Mouse (Mus musculus) embryonic facial prominence, embryonic 10.5 days (tissue): Measurements from ENCODE around the gene Rsph10b. TPM values are rescaled to one million over a fixed set of nuclear protein-coding genes. Genes with fewer than 3 reads are reported as not detected.
A peak's percentile ranks its signal among the peaks of the same experiment; 100 is the strongest.

Experiments used
- DNase-seq: peaks from one replicate; pipeline ENCODE4 v3.0.0-alpha.2; 2017; ENCODE audit warnings: low spot score
- H3K27ac ChIP-seq: fragments of 300-500 bp; sonication (generic); replicated peaks from 2 replicates; pipeline ENCODE4 v1.5.1; 2016; ENCODE audit warnings: mild to moderate bottlenecking
- H3K27me3 ChIP-seq: fragments of 300-500 bp; sonication (generic); replicated peaks from 2 replicates; pipeline ENCODE4 v1.6.1; 2016; ENCODE audit warnings: low read depth, mild to moderate bottlenecking; ENCODE audit not compliant: poor library complexity, severe bottlenecking
- H3K36me3 ChIP-seq: fragments of 300-500 bp; sonication (generic); replicated peaks from 2 replicates; pipeline ENCODE4 v1.6.1; 2016; ENCODE audit warnings: mild to moderate bottlenecking, moderate library complexity
- H3K4me1 ChIP-seq: fragments of 300-500 bp; sonication (generic); 2 replicates; pipeline ENCODE4 v1.6.1; 2016
- H3K4me3 ChIP-seq: fragments of 300-500 bp; sonication (generic); 2 replicates; pipeline ENCODE4 v1.5.1; 2016; ENCODE audit warnings: mild to moderate bottlenecking, moderate library complexity
- H3K9me3 ChIP-seq: fragments of 300-500 bp; sonication (generic); 2 replicates; pipeline ENCODE4 v1.6.1; 2016; ENCODE audit warnings: mild to moderate bottlenecking
- WGBS: fragments of 180-500 bp; shearing (Covaris S2); methylation state at CpG from one replicate; pipeline ENCODE4 v1.1.7; 2016; 5-methylcytosine and 5-hydroxymethylcytosine counted together
- polyA plus RNA-seq: library from polyadenylated mRNA; unstranded; fragments of >200 nt; fragmentation: Nextera tagmentation; extraction: Ambion mirVana; gene quantifications from 2 replicates; pipeline ENCODE4 v1.2.1, GENCODE M21; 2016

Rsph10b gene
- polyA plus RNA-seq, result 0.44 and 1.2 TPM in 2 replicates

GRCm38 (mm10) chr5:143932831-143933230 is at the start of gene Rsph10b:
Rsph10b (plus strand) TSS chr5:143933035.
- peak within 1 kb of the TSS; percentile 27 for H3K4me3 ChIP-seq
- no peaks in the 10 kb centered on the region for H3K9me3 ChIP-seq
- WGBS, result 16% methylated on average over 8 of the region's 8 CpGs
- DNase-seq, result peak; percentile 32
- H3K27me3 ChIP-seq, result no peaks in the 10 kb centered on the region
- H3K27ac ChIP-seq, result no peak within 1 kb of the TSS
- peaks cover 48% of the 10 kb centered on the region for H3K36me3 ChIP-seq
- H3K4me1 ChIP-seq, result peaks cover 8% of the 10 kb centered on the region

- Histone ChIP-seq H3K9me3 (peaks cover 8% of the 10 kb centered on the region; the same call in 1 of the 2 replicates), H3K27ac (no peak overlapping the region), H3K4me3 (no peak overlapping the region), H3K4me1 (no peaks in the 10 kb centered on the region), H3K36me3 (peaks cover 99% of the 10 kb centered on the region), H3K27me3 (no peaks in the 10 kb centered on the region)
- 95% methylated on average over 3 of the region's 3 CpGs for WGBS
- no peak for DNase-seq
These were observed 47.6 kb upstream of the Rsph10b start for GRCm38 (mm10) chr5:143885274-143885673.

GRCm38 (mm10) chr5:143890741-143891140 is 42.1 kb upstream of the Rsph10b start:
- 85% methylated on average over 6 of the region's 6 CpGs for WGBS
- H3K4me3 ChIP-seq, result no peak overlapping the region
- no peak overlapping the region for H3K27ac ChIP-seq
- no peaks in the 10 kb centered on the region for H3K27me3 ChIP-seq
- H3K4me1 ChIP-seq, result no peaks in the 10 kb centered on the region
- no peak for DNase-seq
- peaks cover 94% of the 10 kb centered on the region for H3K36me3 ChIP-seq
- peaks cover 4% of the 10 kb centered on the region; the same call in 1 of the 2 replicates for H3K9me3 ChIP-seq

- Histone ChIP-seq H3K36me3 (peaks cover 89% of the 10 kb centered on the region), H3K27me3 (no peaks in the 10 kb centered on the region), H3K9me3 (no peaks in the 10 kb centered on the region), H3K27ac (no peak overlapping the region), H3K4me3 (no peak overlapping the region), H3K4me1 (no peaks in the 10 kb centered on the region)
- 75% methylated on average over 9 of the region's 9 CpGs for WGBS
- DNase-seq, result no peak
These were observed 40.5 kb upstream of the Rsph10b start for GRCm38 (mm10) chr5:143892255-143892886.

- 88% methylated on average over 5 of the region's 5 CpGs for WGBS
These were observed 39.4 kb upstream of the Rsph10b start for GRCm38 (mm10) chr5:143893396-143893795.

GRCm38 (mm10) chr5:143897635-143898330 is 35.1 kb upstream of the Rsph10b start, which contains the start of gene Ankrd61:
Ankrd61 (minus strand) TSS chr5:143897685.
- 85% methylated on average over 14 of the region's 14 CpGs for WGBS
- no peak within 1 kb of the TSS for H3K27ac ChIP-seq
- H3K4me3 ChIP-seq, result no peak within 1 kb of the TSS
- H3K36me3 ChIP-seq, result peaks cover 89% of the 10 kb centered on the region
- H3K4me1 ChIP-seq, result no peaks in the 10 kb centered on the region
- H3K9me3 ChIP-seq, result no peaks in the 10 kb centered on the region
- H3K27me3 ChIP-seq, result no peaks in the 10 kb centered on the region
- no peak for DNase-seq

More at GRCm38 (mm10) chr5:143893396-143893795, 39.4 kb upstream of the Rsph10b start:
- peaks cover 89% of the 10 kb centered on the region for H3K36me3 ChIP-seq
- H3K27me3 ChIP-seq, result no peaks in the 10 kb centered on the region
- H3K9me3 ChIP-seq, result no peaks in the 10 kb centered on the region
- no peak for DNase-seq
- no peak overlapping the region for H3K27ac ChIP-seq
- H3K4me1 ChIP-seq, result no peaks in the 10 kb centered on the region
- no peak overlapping the region for H3K4me3 ChIP-seq

GRCm38 (mm10) chr5:143902111-143902510 is 30.7 kb upstream of the Rsph10b start:
- Histone ChIP-seq H3K4me3 (no peak overlapping the region), H3K9me3 (no peaks in the 10 kb centered on the region), H3K27ac (no peak overlapping the region), H3K27me3 (no peaks in the 10 kb centered on the region), H3K4me1 (no peaks in the 10 kb centered on the region), H3K36me3 (peaks cover 99% of the 10 kb centered on the region)
- DNase-seq, result no peak
- 87% methylated on average over 3 of the region's 3 CpGs for WGBS

- peaks cover 17% of the 10 kb centered on the region for H3K4me1 ChIP-seq
- no peak for DNase-seq
- no peaks in the 10 kb centered on the region for H3K9me3 ChIP-seq
- H3K27me3 ChIP-seq, result no peaks in the 10 kb centered on the region
- 89% methylated on average over 4 of the region's 4 CpGs for WGBS
- H3K36me3 ChIP-seq, result peaks cover 93% of the 10 kb centered on the region
- H3K27ac ChIP-seq, result no peak overlapping the region
- H3K4me3 ChIP-seq, result no peak overlapping the region
These were observed 29.0 kb upstream of the Rsph10b start for GRCm38 (mm10) chr5:143903813-143904212.

GRCm38 (mm10) chr5:143906429-143906828 is 26.4 kb upstream of the Rsph10b start:
- Histone ChIP-seq H3K4me3 (no peak overlapping the region), H3K27me3 (no peaks in the 10 kb centered on the region), H3K27ac (no peak overlapping the region), H3K9me3 (no peaks in the 10 kb centered on the region), H3K36me3 (peaks cover 67% of the 10 kb centered on the region), H3K4me1 (peaks cover 26% of the 10 kb centered on the region)
- DNase-seq, result no peak
- WGBS, result 90% methylated on average over 8 of the region's 8 CpGs

GRCm38 (mm10) chr5:143908926-143909325 is 23.9 kb upstream of the Rsph10b start:
- H3K36me3 ChIP-seq, result peaks cover 58% of the 10 kb centered on the region
- H3K27me3 ChIP-seq, result no peaks in the 10 kb centered on the region
- WGBS, result 3% methylated on average over 9 of the region's 9 CpGs
- DNase-seq, result no peak
- peak overlapping the region; percentile 64 for H3K4me3 ChIP-seq
- no peaks in the 10 kb centered on the region for H3K9me3 ChIP-seq
- peak overlapping the region; percentile 86 for H3K27ac ChIP-seq
- peaks cover 26% of the 10 kb centered on the region for H3K4me1 ChIP-seq

GRCm38 (mm10) chr5:143909417-143910400 is 23.1 kb upstream of the Rsph10b start, which contains the start of the genes Aimp2 and Pms2:
Aimp2 (minus strand) TSS chr5:143909847.
Pms2 (plus strand) TSS chr5:143909964.
- Histone ChIP-seq H3K36me3 (peaks cover 56% of the 10 kb centered on the region), H3K4me3 (peak within 1 kb of the TSS; percentile 64), H3K4me1 (peaks cover 26% of the 10 kb centered on the region), H3K27me3 (no peaks in the 10 kb centered on the region), H3K9me3 (no peaks in the 10 kb centered on the region), H3K27ac (peak within 1 kb of the TSS; percentile 86)
- peak; percentile 96 for DNase-seq
- WGBS, result under 1% methylated on average over 70 of the region's 70 CpGs

GRCm38 (mm10) chr5:143916221-143916620 is 16.6 kb upstream of the Rsph10b start:
- Histone ChIP-seq H3K9me3 (no peaks in the 10 kb centered on the region), H3K27me3 (no peaks in the 10 kb centered on the region), H3K4me3 (no peak overlapping the region), H3K36me3 (peaks cover 85% of the 10 kb centered on the region), H3K4me1 (no peaks in the 10 kb centered on the region; the same call in 1 of the 2 replicates), H3K27ac (no peak overlapping the region)
- 92% methylated on average over 9 of the region's 9 CpGs for WGBS
- DNase-seq, result no peak
